Mouse (Mus musculus) 3134 (cell line): ENCODE data around the gene 1700001C19Rik.
A peak's percentile ranks its signal among the peaks of the same experiment; 100 is the strongest.

Experiments
- DNase-seq: peaks from one replicate; pipeline ENCODE4 v3.0.0-alpha.2; 2011; ENCODE audit warnings: low spot score; ENCODE audit not compliant: insufficient read length; ENCODE audit errors: extremely low read depth

The 1700001C19Rik gene

GRCm38 (mm10) chr17:47462728-47463388 lies 25.7 kb upstream of the 1700001C19Rik start:
- no peak for DNase-seq

GRCm38 (mm10) chr17:47462209-47462608 lies 25.0 kb upstream of the 1700001C19Rik start:
- no peak for DNase-seq

- no peak for DNase-seq
These were observed 24.5 kb upstream of the 1700001C19Rik start for GRCm38 (mm10) chr17:47461688-47462087.

GRCm38 (mm10) chr17:47459341-47459919 lies 22.3 kb upstream of the 1700001C19Rik start:
- no peak for DNase-seq

- DNase-seq = no peak
These were observed 21.8 kb upstream of the 1700001C19Rik start for GRCm38 (mm10) chr17:47458936-47459335.

- DNase-seq = no peak
These were observed 21.1 kb upstream of the 1700001C19Rik start for GRCm38 (mm10) chr17:47458310-47458709.

- no peak for DNase-seq
These were observed 17.5 kb upstream of the 1700001C19Rik start for GRCm38 (mm10) chr17:47454675-47455074.

GRCm38 (mm10) chr17:47452886-47453285 lies 15.7 kb upstream of the 1700001C19Rik start:
- no peak for DNase-seq

GRCm38 (mm10) chr17:47450880-47451565 lies 13.8 kb upstream of the 1700001C19Rik start:
- peak; percentile 67 for DNase-seq

GRCm38 (mm10) chr17:47450239-47450638 lies 13.1 kb upstream of the 1700001C19Rik start:
- no peak for DNase-seq

GRCm38 (mm10) chr17:47449432-47449831 lies 12.3 kb upstream of the 1700001C19Rik start:
- DNase-seq = no peak

GRCm38 (mm10) chr17:47448523-47449372 lies 11.6 kb upstream of the 1700001C19Rik start:
- no peak for DNase-seq

- DNase-seq = no peak
These were observed 9.4 kb upstream of the 1700001C19Rik start for GRCm38 (mm10) chr17:47446561-47446960.

GRCm38 (mm10) chr17:47446025-47446424 lies 8.8 kb upstream of the 1700001C19Rik start:
- no peak for DNase-seq

- DNase-seq = no peak
These were observed 8.3 kb upstream of the 1700001C19Rik start for GRCm38 (mm10) chr17:47445518-47445917.

GRCm38 (mm10) chr17:47444113-47444512 lies 6.9 kb upstream of the 1700001C19Rik start:
- no peak for DNase-seq

- DNase-seq = no peak
These were observed 5.1 kb upstream of the 1700001C19Rik start for GRCm38 (mm10) chr17:47442271-47442670.

- DNase-seq = no peak
These were observed 4.3 kb upstream of the 1700001C19Rik start for GRCm38 (mm10) chr17:47441296-47442051.

GRCm38 (mm10) chr17:47440359-47440890 lies 3.2 kb upstream of the 1700001C19Rik start:
- no peak for DNase-seq
